Mouse (Mus musculus): Measurements from ENCODE around the gene Hdac9. TPM values are rescaled to one million over a fixed set of nuclear protein-coding genes. Genes with fewer than 3 reads are reported as not detected.

Hdac9 gene
- polyA plus RNA-seq, 1 experiment = 0.06 TPM

- Histone ChIP-seq H3ac (ENCODE audit: control insufficient read depth, insufficient read length, low read depth) (no peak overlapping the region), H3K4me3 (ENCODE audit: insufficient read depth, poor library complexity, severe bottlenecking) (no peak overlapping the region), H3K79me3 (ENCODE audit: low read depth) (no peaks in the 10 kb centered on the region), H3K36me3 (ENCODE audit: control insufficient read depth, insufficient read depth) (no peaks in the 10 kb centered on the region), H3K79me2 (ENCODE audit: control insufficient read depth, insufficient read depth) (no peaks in the 10 kb centered on the region), H3K27me3 (ENCODE audit: control insufficient read depth, insufficient read depth, insufficient read length) (no peaks in the 10 kb centered on the region)
- no peak for TF ChIP-seq USF1 (IDR thresholded peaks at IDR 0.05; ENCODE audit: low read depth)
- no peak for TF ChIP-seq CEBPB (IDR thresholded peaks at IDR 0.05; ENCODE audit: low read depth)
- no peak for TF ChIP-seq MYOD1 (IDR thresholded peaks at IDR 0.05; ENCODE audit: control insufficient read depth, insufficient read length, low read depth)
- no peak for TF ChIP-seq CTCF (IDR thresholded peaks at IDR 0.05; ENCODE audit: control insufficient read depth, insufficient read depth, insufficient read length)
- no peak for TF ChIP-seq FOSL1 (IDR thresholded peaks at IDR 0.05; ENCODE audit: insufficient read depth, low read length, poor library complexity, severe bottlenecking)
- TF ChIP-seq MAX (IDR thresholded peaks at IDR 0.05) = no peak
- no peak for TF ChIP-seq MYOG (IDR thresholded peaks at IDR 0.05; ENCODE audit: control insufficient read depth, extremely low read depth, insufficient read length)
These were observed 129.5 kb downstream of the Hdac9 start for GRCm38 (mm10) chr12:34787380-34787779.

DNA sequence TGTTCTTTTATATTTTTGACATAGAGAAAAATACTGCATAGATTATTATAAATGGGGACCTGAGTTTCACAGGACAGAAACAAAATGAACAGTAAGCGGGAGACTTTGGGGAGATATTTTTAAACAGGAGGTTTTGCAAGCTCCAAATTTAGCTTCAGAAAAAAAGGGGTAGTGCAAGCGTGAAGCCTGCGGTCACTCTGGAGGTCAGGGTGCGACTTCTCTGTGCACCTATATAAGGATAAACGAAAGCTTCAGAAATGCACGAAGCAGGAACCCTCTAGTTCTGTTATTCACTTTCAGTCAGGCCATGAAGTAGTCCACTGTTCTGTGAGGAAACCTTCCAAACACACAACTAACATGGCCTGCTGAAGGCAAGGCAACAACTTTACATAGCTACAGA is 133.3 kb downstream of the Hdac9 start:
- Histone ChIP-seq H3K36me3 (ENCODE audit: control insufficient read depth, insufficient read depth) (no peaks in the 10 kb centered on the region), H3K79me2 (ENCODE audit: control insufficient read depth, insufficient read depth) (no peaks in the 10 kb centered on the region)

DNA sequence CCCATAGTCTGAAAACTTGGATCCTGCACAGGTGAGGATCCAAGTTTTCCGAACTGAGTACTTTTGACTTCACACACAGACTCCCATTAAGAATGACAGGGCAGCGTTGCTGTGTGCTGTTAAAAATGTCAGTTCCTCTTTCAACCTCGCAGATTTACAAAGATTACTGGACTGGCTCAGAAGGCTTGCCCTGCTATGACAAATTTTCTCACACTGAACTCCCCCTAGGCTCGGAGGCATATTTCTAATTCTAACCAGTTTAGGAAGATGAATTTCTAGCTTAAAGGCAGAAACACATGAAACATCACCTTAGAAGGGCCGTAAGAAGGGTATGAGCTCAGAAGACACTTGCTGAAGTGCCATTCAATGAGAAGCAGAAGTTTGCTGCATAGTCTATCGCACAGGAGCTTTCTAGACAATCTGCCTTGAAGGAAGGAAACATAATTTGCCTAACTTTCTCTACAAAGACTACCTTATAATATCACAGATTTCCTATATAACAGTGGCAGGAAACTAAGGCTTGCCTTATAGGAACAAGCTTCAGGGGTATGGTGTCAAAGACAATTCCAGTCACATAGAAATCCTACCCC is 137.4 kb downstream of the Hdac9 start:
- Histone ChIP-seq H3K4me3 (ENCODE audit: insufficient read depth, poor library complexity, severe bottlenecking) (no peak overlapping the region), H3K27me3 (ENCODE audit: control insufficient read depth, insufficient read depth, insufficient read length) (no peaks in the 10 kb centered on the region), H3K36me3 (ENCODE audit: control insufficient read depth, insufficient read depth) (no peaks in the 10 kb centered on the region), H3K79me2 (ENCODE audit: control insufficient read depth, insufficient read depth) (no peaks in the 10 kb centered on the region), H3K79me3 (ENCODE audit: low read depth) (no peaks in the 10 kb centered on the region), H3ac (ENCODE audit: control insufficient read depth, insufficient read length, low read depth) (no peak overlapping the region)
- TF ChIP-seq MAX (IDR thresholded peaks at IDR 0.05) (no peak), USF1 (IDR thresholded peaks at IDR 0.05; ENCODE audit: low read depth) (no peak), FOSL1 (IDR thresholded peaks at IDR 0.05; ENCODE audit: insufficient read depth, low read length, poor library complexity, severe bottlenecking) (no peak)

More for the DNA sequence above, 133.3 kb downstream of the Hdac9 start:
- Histone ChIP-seq H3K4me3 (ENCODE audit: insufficient read depth, poor library complexity, severe bottlenecking) (no peak overlapping the region), H3K27me3 (ENCODE audit: control insufficient read depth, insufficient read depth, insufficient read length) (no peaks in the 10 kb centered on the region), H3ac (ENCODE audit: control insufficient read depth, insufficient read length, low read depth) (no peak overlapping the region), H3K79me3 (ENCODE audit: low read depth) (no peaks in the 10 kb centered on the region)
- TF ChIP-seq USF1 (IDR thresholded peaks at IDR 0.05; ENCODE audit: low read depth) (no peak), MAX (IDR thresholded peaks at IDR 0.05) (no peak), CEBPB (IDR thresholded peaks at IDR 0.05; ENCODE audit: low read depth) (no peak), CTCF (IDR thresholded peaks at IDR 0.05; ENCODE audit: control insufficient read depth, insufficient read depth, insufficient read length) (no peak), MYOG (IDR thresholded peaks at IDR 0.05; ENCODE audit: control insufficient read depth, extremely low read depth, insufficient read length) (no peak), FOSL1 (IDR thresholded peaks at IDR 0.05; ENCODE audit: insufficient read depth, low read length, poor library complexity, severe bottlenecking) (no peak), MYOD1 (IDR thresholded peaks at IDR 0.05; ENCODE audit: control insufficient read depth, insufficient read length, low read depth) (no peak)

- Histone ChIP-seq H3K4me3 (ENCODE audit: insufficient read depth, poor library complexity, severe bottlenecking) (no peak overlapping the region), H3ac (ENCODE audit: control insufficient read depth, insufficient read length, low read depth) (no peak overlapping the region)
- TF ChIP-seq FOSL1 (IDR thresholded peaks at IDR 0.05; ENCODE audit: insufficient read depth, low read length, poor library complexity, severe bottlenecking) (no peak), MYOD1 (IDR thresholded peaks at IDR 0.05; ENCODE audit: control insufficient read depth, insufficient read length, low read depth) (no peak)
These were observed 140.7 kb downstream of the Hdac9 start for GRCm38 (mm10) chr12:34776170-34776569.

GRCm38 (mm10) chr12:34774071-34774470 is 142.8 kb downstream of the Hdac9 start:
- H3K79me2 ChIP-seq (ENCODE audit: control insufficient read depth, insufficient read depth) = no peaks in the 10 kb centered on the region
- H3K36me3 ChIP-seq (ENCODE audit: control insufficient read depth, insufficient read depth) = no peaks in the 10 kb centered on the region
- H3K79me3 ChIP-seq (ENCODE audit: low read depth) = no peaks in the 10 kb centered on the region
- no peak overlapping the region for H3ac ChIP-seq (ENCODE audit: control insufficient read depth, insufficient read length, low read depth)
- no peak overlapping the region for H3K4me3 ChIP-seq (ENCODE audit: insufficient read depth, poor library complexity, severe bottlenecking)
- TF ChIP-seq FOSL1 (IDR thresholded peaks at IDR 0.05; ENCODE audit: insufficient read depth, low read length, poor library complexity, severe bottlenecking) = no peak
- no peak for TF ChIP-seq CEBPB (IDR thresholded peaks at IDR 0.05; ENCODE audit: low read depth)
- TF ChIP-seq USF1 (IDR thresholded peaks at IDR 0.05; ENCODE audit: low read depth) = no peak
- TF ChIP-seq MYOG (IDR thresholded peaks at IDR 0.05; ENCODE audit: control insufficient read depth, extremely low read depth, insufficient read length) = no peak
- no peak for TF ChIP-seq CTCF (IDR thresholded peaks at IDR 0.05; ENCODE audit: control insufficient read depth, insufficient read depth, insufficient read length)
- TF ChIP-seq MYOD1 (IDR thresholded peaks at IDR 0.05; ENCODE audit: control insufficient read depth, insufficient read length, low read depth) = no peak
- TF ChIP-seq MAX (IDR thresholded peaks at IDR 0.05) = no peak
- H3K27me3 ChIP-seq (ENCODE audit: control insufficient read depth, insufficient read depth, insufficient read length) = no peaks in the 10 kb centered on the region

More at GRCm38 (mm10) chr12:34776170-34776569, 140.7 kb downstream of the Hdac9 start:
- Histone ChIP-seq H3K79me3 (ENCODE audit: low read depth) (no peaks in the 10 kb centered on the region), H3K79me2 (ENCODE audit: control insufficient read depth, insufficient read depth) (no peaks in the 10 kb centered on the region), H3K36me3 (ENCODE audit: control insufficient read depth, insufficient read depth) (no peaks in the 10 kb centered on the region), H3K27me3 (ENCODE audit: control insufficient read depth, insufficient read depth, insufficient read length) (no peaks in the 10 kb centered on the region)

- Histone ChIP-seq H3ac (ENCODE audit: control insufficient read depth, insufficient read length, low read depth) (no peak overlapping the region), H3K79me3 (ENCODE audit: low read depth) (no peaks in the 10 kb centered on the region)
- TF ChIP-seq FOSL1 (IDR thresholded peaks at IDR 0.05; ENCODE audit: insufficient read depth, low read length, poor library complexity, severe bottlenecking) = no peak
- TF ChIP-seq MYOD1 (IDR thresholded peaks at IDR 0.05; ENCODE audit: control insufficient read depth, insufficient read length, low read depth) = no peak
- TF ChIP-seq USF1 (IDR thresholded peaks at IDR 0.05; ENCODE audit: low read depth) = no peak
- no peak for TF ChIP-seq CEBPB (IDR thresholded peaks at IDR 0.05; ENCODE audit: low read depth)
- no peak for TF ChIP-seq MAX (IDR thresholded peaks at IDR 0.05)
- TF ChIP-seq CTCF (IDR thresholded peaks at IDR 0.05; ENCODE audit: control insufficient read depth, insufficient read depth, insufficient read length) = no peak
- TF ChIP-seq MYOG (IDR thresholded peaks at IDR 0.05; ENCODE audit: control insufficient read depth, extremely low read depth, insufficient read length) = no peak
These were observed 149.6 kb downstream of the Hdac9 start for GRCm38 (mm10) chr12:34767226-34767775.

More at GRCm38 (mm10) chr12:34767226-34767775, 149.6 kb downstream of the Hdac9 start:
- Histone ChIP-seq H3K4me3 (ENCODE audit: insufficient read depth, poor library complexity, severe bottlenecking) (no peak overlapping the region), H3K79me2 (ENCODE audit: control insufficient read depth, insufficient read depth) (no peaks in the 10 kb centered on the region), H3K27me3 (ENCODE audit: control insufficient read depth, insufficient read depth, insufficient read length) (no peaks in the 10 kb centered on the region), H3K36me3 (ENCODE audit: control insufficient read depth, insufficient read depth) (no peaks in the 10 kb centered on the region)

Data from C2C12 (cell line).